Mouse (Mus musculus) MEL (cell line): ENCODE results near the gene G430095P16Rik. TPM values are rescaled to one million over a fixed set of nuclear protein-coding genes. Genes with fewer than 3 reads are reported as not detected.
A peak's percentile ranks its signal among the peaks of the same experiment; 100 is the strongest.

Source experiments
- DNase-seq: peaks from one replicate; pipeline ENCODE4 v3.0.0; 2011; ENCODE audit warnings: low read depth, low spot score
- H3K27ac ChIP-seq: 2 replicates; pipeline ENCODE4 v1.5.1; 2012; ENCODE audit warnings: low read depth, mild to moderate bottlenecking, control low read depth, low read length, moderate library complexity; ENCODE audit not compliant: control insufficient read depth
- H3K27me3 ChIP-seq, 2 experiments: fragments of 150-350 bp in 1 of 2; sonication (generic) in 1 of 2; 2 replicates each; pipeline ENCODE4 v1.6.1; 2012; ENCODE audit warnings: low read length in 2 of 2, mild to moderate bottlenecking in 2 of 2, improper control_type of control experiment in 1 of 2, moderate library complexity in 1 of 2; ENCODE audit not compliant: insufficient read depth in 2 of 2, control insufficient read depth in 1 of 2
- H3K36me3 ChIP-seq, 2 experiments: 2 replicates each; pipeline ENCODE4 v1.6.1; 2012 to 2014; ENCODE audit warnings: low read length in 2 of 2, improper control_type of control experiment in 1 of 2, inconsistent platforms in 1 of 2, mild to moderate bottlenecking in 1 of 2; ENCODE audit not compliant: insufficient read depth in 2 of 2, control insufficient read depth in 1 of 2
- H3K4me1 ChIP-seq, 2 experiments: fragments of 150-350 bp in 1 of 2; sonication (generic) in 1 of 2; 2 replicates each; pipeline ENCODE4 v1.6.1; 2012; ENCODE audit warnings: low read length in 2 of 2, improper control_type of control experiment in 1 of 2, mild to moderate bottlenecking in 1 of 2; ENCODE audit not compliant: insufficient read depth in 2 of 2, control insufficient read depth in 1 of 2
- H3K4me3 ChIP-seq, 2 experiments: fragments of 150-350 bp in 1 of 2; sonication (generic) in 1 of 2; 2 replicates each; pipeline ENCODE4 v1.5.1; 2012; ENCODE audit warnings: low read depth in 2 of 2, low read length in 2 of 2, mild to moderate bottlenecking in 2 of 2, moderate library complexity in 2 of 2, control low read depth in 1 of 2, improper control_type of control experiment in 1 of 2; ENCODE audit not compliant: control insufficient read depth in 1 of 2, insufficient read depth in 1 of 2
- H3K79me2 ChIP-seq: 2 replicates; pipeline ENCODE4 v1.6.1; 2012; ENCODE audit warnings: mild to moderate bottlenecking, low read length, moderate library complexity; ENCODE audit not compliant: control insufficient read depth, poor library complexity, insufficient read depth
- H3K9ac ChIP-seq: 2 replicates; pipeline ENCODE4 v1.6.1; 2012; ENCODE audit warnings: low read depth, mild to moderate bottlenecking, control low read depth, low read length, moderate library complexity; ENCODE audit not compliant: control insufficient read depth, poor library complexity, severe bottlenecking
- H3K9me3 ChIP-seq: fragments of 150-350 bp; sonication (generic); replicated peaks from 2 replicates; pipeline ENCODE4 v1.6.1; 2012; ENCODE audit warnings: mild to moderate bottlenecking, low read length, improper control_type of control experiment, moderate library complexity; ENCODE audit not compliant: insufficient read depth
- BHLHE40 ChIP-seq: IDR thresholded peaks from 2 replicates; pipeline ENCODE4 v1.6.1; 2012; ENCODE audit warnings: low read depth, mild to moderate bottlenecking, inconsistent platforms, low read length, improper control_type of control experiment, borderline replicate concordance
- E2F4 ChIP-seq: IDR thresholded peaks from 2 replicates; pipeline ENCODE4 v1.6.1; 2011; ENCODE audit warnings: low read depth, low read length, improper control_type of control experiment, borderline replicate concordance
- ELF1 ChIP-seq: IDR thresholded peaks from 2 replicates; pipeline ENCODE4 v1.6.1; 2014; ENCODE audit warnings: low read depth, mild to moderate bottlenecking, inconsistent platforms, low read length, improper control_type of control experiment, moderate library complexity
- HCFC1 ChIP-seq: IDR thresholded peaks from 2 replicates; pipeline ENCODE4 v1.6.1; 2012; ENCODE audit warnings: low read depth, mild to moderate bottlenecking, inconsistent platforms, low read length, improper control_type of control experiment, moderate library complexity
- KAT2A ChIP-seq: conservative IDR thresholded peaks from 2 replicates; pipeline ENCODE4 v1.6.1; 2012; ENCODE audit warnings: low read depth, low read length, improper control_type of control experiment, inconsistent platforms
- MAFK ChIP-seq: IDR thresholded peaks from 2 replicates; pipeline ENCODE4 v1.6.1; 2011; ENCODE audit warnings: low read depth, mild to moderate bottlenecking, low read length, improper control_type of control experiment, borderline replicate concordance
- MAX ChIP-seq: IDR thresholded peaks from 2 replicates; pipeline ENCODE4 v1.6.1; 2011; ENCODE audit warnings: low read length, improper control_type of control experiment
- MAZ ChIP-seq: IDR thresholded peaks from 2 replicates; pipeline ENCODE4 v1.6.1; 2012; ENCODE audit warnings: low read depth, mild to moderate bottlenecking, inconsistent platforms, low read length, improper control_type of control experiment
- NRF1 ChIP-seq: IDR thresholded peaks from 2 replicates; pipeline ENCODE4 v1.6.1; 2014; ENCODE audit warnings: low read depth, mild to moderate bottlenecking, inconsistent platforms, low read length, improper control_type of control experiment, moderate library complexity; ENCODE audit not compliant: poor library complexity, insufficient read depth, severe bottlenecking
- POLR2AphosphoS2 ChIP-seq: IDR thresholded peaks from 2 replicates; pipeline ENCODE4 v1.6.1; 2011; ENCODE audit warnings: low read length, improper control_type of control experiment
- SIN3A ChIP-seq: IDR thresholded peaks from 2 replicates; pipeline ENCODE4 v1.6.1; 2012; ENCODE audit warnings: low read length, improper control_type of control experiment, inconsistent platforms
- TBP ChIP-seq: IDR thresholded peaks from 2 replicates; pipeline ENCODE4 v1.8.0; 2011; ENCODE audit warnings: low read depth, low read length, improper control_type of control experiment
- USF1 ChIP-seq: IDR thresholded peaks from 2 replicates; pipeline ENCODE4 v1.6.1; 2014; ENCODE audit warnings: low read depth, mild to moderate bottlenecking, inconsistent platforms, low read length, improper control_type of control experiment, moderate library complexity
- ZC3H11A ChIP-seq: IDR thresholded peaks from 2 replicates; pipeline ENCODE4 v1.6.1; 2012; ENCODE audit warnings: low read depth, mild to moderate bottlenecking, inconsistent platforms, low read length, improper control_type of control experiment
- ZKSCAN1 ChIP-seq: IDR thresholded peaks from 2 replicates; pipeline ENCODE4 v1.6.1; 2012; ENCODE audit warnings: low read depth, mild to moderate bottlenecking, inconsistent platforms, low read length, improper control_type of control experiment, moderate library complexity
- ZNF384 ChIP-seq: IDR thresholded peaks from 2 replicates; pipeline ENCODE4 v1.6.1; 2012; ENCODE audit warnings: low read depth, mild to moderate bottlenecking, inconsistent platforms, low read length, improper control_type of control experiment
- polyA plus RNA-seq, 2 experiments: library from polyadenylated mRNA; stranded (reverse) in 1 of 2; unstranded in 1 of 2; fragments of >175 nt in 1 of 2; fragments of >200 nt in 1 of 2; gene quantifications; 2 replicates each; pipeline versions ENCODE4 v1.2.1 to v1.2.4; 2012; ENCODE audit warnings: low replicate concordance in 2 of 2, low read depth in 1 of 2; ENCODE audit not compliant: insufficient read length in 2 of 2, insufficient read depth in 1 of 2, missing spikeins in 1 of 2
- total RNA-seq: library from RNA; depleted of rRNA; stranded (reverse); fragments of 300-350 nt; gene quantifications from 2 replicates; pipeline ENCODE4 v1.2.3, GENCODE M21; 2012

The G430095P16Rik gene
- total and polyA plus RNA-seq, 3 experiments, result 5.6 to 17.1 TPM; not detected in 1

- H3K27me3 ChIP-seq, result no peaks in the 10 kb centered on the region
- H3K79me2 ChIP-seq, result no peaks in the 10 kb centered on the region
- H3K4me3 ChIP-seq, result no peak overlapping the region
- no peak overlapping the region for H3K9ac ChIP-seq
- no peak overlapping the region for H3K27ac ChIP-seq
- no peaks in the 10 kb centered on the region for H3K9me3 ChIP-seq
- H3K4me1 ChIP-seq, result no peaks in the 10 kb centered on the region
- no peak for DNase-seq
- H3K36me3 ChIP-seq, result peaks cover 0 to 3% of the 10 kb centered on the region in 2 experiments; a peak in 1 of 4 replicates
- 0 out of 2 replicates have a peak, but pooled peaks have one; percentile 7 for TF ChIP-seq ZNF384
- no peak for TF ChIP-seq ZC3H11A
Measured at GRCm38 (mm10) chr8:84774473-84774911, 51.7 kb downstream of the G430095P16Rik start.

- no peaks in the 10 kb centered on the region for H3K9me3 ChIP-seq
- TF ChIP-seq MAFK (no peak), MAX (no peak), POLR2AphosphoS2 (no peak), ZC3H11A (no peak), TBP (no peak), KAT2A (no peak), MAZ (no peak)
- TF ChIP-seq, all 39 proteins: peak for 0
- H3K4me1 ChIP-seq, result no peaks in the 10 kb centered on the region
- H3K9ac ChIP-seq, result no peak overlapping the region
- H3K79me2 ChIP-seq, result no peaks in the 10 kb centered on the region
- no peak overlapping the region for H3K4me3 ChIP-seq
- DNase-seq, result no peak
- peaks cover 0 to 3% of the 10 kb centered on the region in 2 experiments; a peak in 1 of 4 replicates for H3K36me3 ChIP-seq
- H3K27me3 ChIP-seq, result no peaks in the 10 kb centered on the region
- no peak overlapping the region for H3K27ac ChIP-seq
Measured at GRCm38 (mm10) chr8:84775105-84775591, 52.3 kb downstream of the G430095P16Rik start.

- DNase-seq, result no peak
- no peak overlapping the region for H3K27ac ChIP-seq
- H3K27me3 ChIP-seq, result no peaks in the 10 kb centered on the region
- no peak overlapping the region for H3K4me3 ChIP-seq
- H3K9ac ChIP-seq, result no peak overlapping the region
- no peaks in the 10 kb centered on the region for H3K79me2 ChIP-seq
- TF ChIP-seq BHLHE40, result no peak
- no peak for TF ChIP-seq ZC3H11A
- TF ChIP-seq TBP, result no peak
- no peak for TF ChIP-seq USF1
- TF ChIP-seq POLR2AphosphoS2, result no peak
- no peak for TF ChIP-seq SIN3A
- no peak for TF ChIP-seq ELF1
- no peak for TF ChIP-seq ZKSCAN1
- no peak for TF ChIP-seq E2F4
- no peak for TF ChIP-seq NRF1
- no peak for TF ChIP-seq MAZ
- TF ChIP-seq HCFC1, result no peak
- H3K9me3 ChIP-seq, result no peaks in the 10 kb centered on the region
- H3K4me1 ChIP-seq, result no peaks in the 10 kb centered on the region
- peaks cover 0 to 3% of the 10 kb centered on the region in 2 experiments; a peak in 1 of 4 replicates for H3K36me3 ChIP-seq
Measured at GRCm38 (mm10) chr8:84775621-84776113, 52.9 kb downstream of the G430095P16Rik start.
